Mouse (Mus musculus) neural tube, postnatal 0 days (tissue): ENCODE data around the gene Spocd1. TPM values are rescaled to one million over a fixed set of nuclear protein-coding genes. Genes with fewer than 3 reads are reported as not detected.

Experiments
- polyA plus RNA-seq: library from polyadenylated mRNA; unstranded; fragments of >200 nt; fragmentation: Nextera tagmentation; extraction: Ambion mirVana; gene quantifications from 2 replicates; pipeline ENCODE4 v1.2.1, GENCODE M21; 2015

Spocd1 gene
- 0.08 and 0.26 TPM in 2 replicates for polyA plus RNA-seq

DNA sequence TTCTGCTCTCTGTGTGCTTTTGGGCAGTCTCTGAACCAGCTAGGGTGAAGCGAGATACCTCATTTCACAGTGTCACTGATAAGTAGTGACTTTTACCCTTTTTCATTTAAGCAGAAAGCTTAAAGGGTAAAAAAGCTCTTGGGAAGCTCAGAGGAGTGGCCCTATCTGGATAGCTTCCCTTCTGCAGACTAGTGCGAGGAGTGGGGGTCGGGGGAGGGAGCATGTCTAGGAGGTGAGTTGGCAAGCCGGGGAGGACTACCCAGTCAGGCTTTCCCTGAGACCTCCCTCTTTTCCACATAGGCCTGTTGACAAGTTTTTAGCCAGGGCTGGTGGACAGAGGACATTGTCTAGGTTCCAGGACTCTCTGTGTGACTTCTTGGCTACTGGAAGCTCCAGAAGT is at the start of gene Spocd1:
Gene Spocd1, plus strand, starts transcription at position 301 of the 400 bp plus-strand sequence.

GRCm38 (mm10) chr4:129984421-129985061 is 55.5 kb downstream of the Spocd1 start, which contains the start of gene Adgrb2:
TSS of gene Adgrb2 (plus strand) at chr4:129984870.

Other genes with a start within 250 kb of the Spocd1 start
- gene Tmem39b, start 232.4 kb upstream of the Spocd1 start, polyA plus RNA-seq, result 8.6 and 10.2 TPM in 2 replicates
- 73.4 and 78.6 TPM in 2 replicates for gene Khdrbs1, start 186.9 kb upstream of the Spocd1 start, polyA plus RNA-seq
- gene Ptp4a2, start 118.0 kb upstream of the Spocd1 start, polyA plus RNA-seq, result 217 and 265 TPM in 2 replicates
- 24.3 and 27.7 TPM in 2 replicates for gene Adgrb2, start 55.6 kb downstream of the Spocd1 start, polyA plus RNA-seq
- gene Col16a1, start 118.6 kb downstream of the Spocd1 start, polyA plus RNA-seq, result 24.9 and 26.5 TPM in 2 replicates
- 61.9 and 68.9 TPM in 2 replicates for gene Pef1, start 173.3 kb downstream of the Spocd1 start, polyA plus RNA-seq
- 14.8 and 18.2 TPM in 2 replicates for gene Hcrtr1, start 210.1 kb downstream of the Spocd1 start, polyA plus RNA-seq
- gene Tinagl1, start 245.9 kb downstream of the Spocd1 start, polyA plus RNA-seq, result 6.4 and 7.0 TPM in 2 replicates